Mouse (Mus musculus) c-Kit-positive CD71-negative TER-119-negative erythroid progenitor cells, embryonic 14.5 days (primary cell): ENCODE results near the gene Slc12a7.

ENCODE experiments used
- DNase-seq: peaks from one replicate; pipeline ENCODE4 v3.0.0-alpha.2; 2013; ENCODE audit warnings: low read depth

The Slc12a7 gene

GRCm38 (mm10) chr13:73821251-73821650 is 88.4 kb downstream of the Slc12a7 start:
- DNase-seq = no peak

- peak; percentile 47 for DNase-seq
Observed at GRCm38 (mm10) chr13:73822187-73822800, 89.4 kb downstream of the Slc12a7 start.

- no peak for DNase-seq
Observed at GRCm38 (mm10) chr13:73823711-73824110, 90.8 kb downstream of the Slc12a7 start.

GRCm38 (mm10) chr13:73827243-73827642 is 94.3 kb downstream of the Slc12a7 start:
- DNase-seq = no peak

GRCm38 (mm10) chr13:73831486-73831885 is 98.6 kb downstream of the Slc12a7 start:
- peak; percentile 47 for DNase-seq

- no peak for DNase-seq
Observed at GRCm38 (mm10) chr13:73833809-73834208, 100.9 kb downstream of the Slc12a7 start.

- DNase-seq = no peak
Observed at GRCm38 (mm10) chr13:73835791-73836190, 102.9 kb downstream of the Slc12a7 start.

GRCm38 (mm10) chr13:73836491-73836890 is 103.6 kb downstream of the Slc12a7 start:
- DNase-seq = no peak

GRCm38 (mm10) chr13:73837708-73838107 is 104.8 kb downstream of the Slc12a7 start:
- DNase-seq = no peak

- DNase-seq = no peak
Observed at GRCm38 (mm10) chr13:73839137-73839548, 106.2 kb downstream of the Slc12a7 start.

- DNase-seq = no peak
Observed at GRCm38 (mm10) chr13:73839740-73840139, 106.8 kb downstream of the Slc12a7 start.

GRCm38 (mm10) chr13:73842696-73843095 is 109.8 kb downstream of the Slc12a7 start:
- no peak for DNase-seq

GRCm38 (mm10) chr13:73846589-73847464 is 113.9 kb downstream of the Slc12a7 start:
- DNase-seq = no peak

- peak; percentile 66 for DNase-seq
Observed at GRCm38 (mm10) chr13:73847465-73847836, 114.6 kb downstream of the Slc12a7 start, which contains the start of gene Nkd2. Gene Nkd2 (minus strand): TSS chr13:73847631.
